Mouse (Mus musculus): ENCODE results near the gene Ltbp4.

Gene Ltbp4

DNA sequence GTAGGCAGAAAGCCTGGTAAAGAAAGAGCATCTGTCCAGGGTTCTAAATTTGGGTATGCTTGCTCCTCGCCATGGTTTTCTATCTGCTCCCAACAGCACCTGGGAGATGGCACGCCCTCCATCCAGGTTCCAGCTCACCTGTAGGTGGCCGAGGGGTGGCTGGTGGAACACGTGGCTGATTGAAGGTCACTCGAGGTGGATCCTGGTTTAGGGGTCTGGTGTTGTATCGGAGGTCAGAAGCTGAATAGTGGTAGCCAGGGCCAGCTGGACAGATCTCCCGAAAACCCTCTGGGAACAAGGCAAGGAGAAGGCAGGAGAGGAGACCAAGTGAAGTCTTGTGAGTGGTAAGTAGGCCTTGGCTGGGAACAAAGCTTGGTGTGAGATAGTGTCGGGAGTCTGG lies 10.0 kb downstream of the Ltbp4 start:
- no peak for DNase-seq (ENCODE audit: low spot score in 2 of 2)

DNA sequence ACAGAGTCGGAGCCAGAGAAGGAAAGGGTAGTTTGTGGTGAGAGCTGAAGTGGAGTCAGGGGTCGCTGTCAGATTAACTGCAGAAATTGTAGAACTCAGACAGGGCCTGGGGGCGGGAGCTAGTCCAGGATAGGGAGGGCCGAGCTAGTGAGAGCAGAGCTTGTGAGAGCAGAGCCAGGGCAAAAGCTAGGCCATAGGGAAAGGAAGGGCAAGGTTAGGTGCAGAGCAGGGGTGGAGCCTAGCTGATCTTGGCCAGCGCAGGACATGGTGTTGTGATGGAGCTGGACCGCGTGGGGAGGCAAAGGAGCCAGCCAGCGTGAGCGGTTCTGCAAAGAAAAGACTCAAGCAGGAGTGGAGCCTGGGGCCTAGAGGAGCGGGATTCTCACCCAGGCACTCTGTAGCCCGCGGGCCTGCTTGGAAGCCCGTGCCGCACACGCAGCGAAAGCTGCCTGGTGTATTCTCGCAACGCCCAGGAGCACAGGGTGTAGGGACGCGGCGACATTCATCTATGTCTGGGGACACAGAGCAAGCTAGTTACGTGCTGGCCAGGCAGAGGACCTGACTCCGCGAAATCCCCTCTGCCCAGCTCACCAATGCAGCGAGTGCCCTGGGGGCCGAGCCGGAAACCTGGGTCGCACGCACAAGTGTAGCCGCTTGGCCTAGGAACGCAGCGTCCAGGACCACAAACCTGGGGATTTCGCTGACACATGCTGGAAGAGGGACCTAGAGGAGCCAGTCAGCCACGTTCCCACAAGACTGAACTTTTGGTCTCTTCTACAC lies 11.2 kb downstream of the Ltbp4 start:
- no peak for DNase-seq (ENCODE audit: low spot score in 2 of 2)

DNA sequence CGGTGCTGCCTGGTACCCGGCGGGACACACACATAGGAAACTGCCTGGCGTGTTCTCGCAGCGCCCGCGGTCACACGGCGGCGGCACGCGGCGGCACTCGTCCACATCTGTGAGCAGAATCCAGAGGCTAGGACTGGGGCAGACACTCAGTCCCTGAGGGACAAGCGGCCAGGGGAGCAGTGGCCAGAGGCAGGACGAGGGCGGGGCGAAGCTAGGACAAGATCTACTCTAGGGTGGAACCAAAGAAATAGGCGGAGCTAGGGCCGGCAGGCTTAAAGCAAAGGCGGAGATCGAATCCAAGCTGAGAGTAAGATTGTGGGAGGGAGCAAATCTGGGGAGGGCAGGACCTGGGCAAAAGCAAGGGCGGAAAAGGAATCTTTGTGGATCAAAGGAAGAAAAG lies 11.8 kb downstream of the Ltbp4 start:
- no peak for DNase-seq (ENCODE audit: low spot score in 2 of 2)

DNA sequence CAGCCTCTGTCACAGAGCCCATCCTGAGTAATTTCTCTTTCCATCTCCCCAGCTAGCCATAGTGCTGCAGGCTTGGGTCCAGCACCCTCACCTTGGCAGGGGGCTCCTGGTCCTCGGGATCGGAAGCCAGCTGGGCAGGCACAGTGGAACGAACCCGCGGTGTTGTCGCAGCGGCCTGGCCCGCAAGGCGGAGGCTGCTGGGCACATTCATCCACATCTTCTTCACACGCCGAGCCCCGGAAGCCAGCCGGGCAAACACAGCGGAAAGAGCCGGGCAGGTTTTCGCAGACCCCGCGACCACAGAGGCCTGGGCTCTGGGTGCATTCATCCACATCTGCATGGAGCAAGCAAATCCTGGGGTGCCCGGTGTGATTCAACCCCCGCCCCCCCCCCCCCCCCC lies 12.6 kb downstream of the Ltbp4 start:
- no peak for DNase-seq (ENCODE audit: low spot score in 2 of 2)

DNA sequence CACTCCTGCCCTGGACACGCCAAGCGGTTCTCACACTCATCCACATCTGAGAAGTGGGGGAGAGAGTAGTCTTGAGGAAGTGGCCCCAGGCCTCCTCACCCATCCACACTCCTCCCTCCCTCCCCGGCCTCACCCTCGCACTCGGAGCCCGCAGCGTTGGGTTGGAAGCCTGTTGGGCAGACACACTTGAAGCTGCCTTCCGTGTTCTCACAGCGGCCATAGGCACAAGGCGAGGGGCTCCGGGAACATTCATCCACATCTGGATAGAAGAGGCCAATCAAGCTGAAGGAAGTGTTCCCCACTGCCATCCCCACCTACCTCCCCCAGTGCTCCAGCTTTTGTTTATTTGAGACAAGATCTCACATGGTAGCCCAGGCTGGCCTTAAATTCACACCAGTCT lies 13.3 kb downstream of the Ltbp4 start:
- DNase-seq (ENCODE audit: low spot score in 2 of 2) = no peak

DNA sequence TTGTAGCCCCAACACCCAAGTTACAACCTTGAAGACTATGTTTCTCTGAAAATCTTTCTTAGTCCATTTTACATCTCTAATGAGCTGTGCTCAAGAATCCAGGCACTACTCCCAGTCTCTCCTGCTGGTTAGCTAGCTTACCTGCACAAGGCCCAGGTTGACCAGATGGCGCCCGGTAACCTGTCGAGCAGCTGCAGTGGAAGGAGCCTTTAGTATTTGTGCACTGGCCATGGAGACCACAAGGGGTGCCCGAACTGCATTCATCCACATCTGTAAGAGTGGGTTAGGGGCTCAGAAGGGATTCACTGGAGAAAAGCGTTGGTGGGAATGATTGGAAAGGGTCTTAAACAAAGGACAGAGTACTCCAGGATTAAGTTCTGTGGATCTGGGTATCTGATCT lies 14.5 kb downstream of the Ltbp4 start:
- no peak for DNase-seq (ENCODE audit: low spot score in 2 of 2)

DNA sequence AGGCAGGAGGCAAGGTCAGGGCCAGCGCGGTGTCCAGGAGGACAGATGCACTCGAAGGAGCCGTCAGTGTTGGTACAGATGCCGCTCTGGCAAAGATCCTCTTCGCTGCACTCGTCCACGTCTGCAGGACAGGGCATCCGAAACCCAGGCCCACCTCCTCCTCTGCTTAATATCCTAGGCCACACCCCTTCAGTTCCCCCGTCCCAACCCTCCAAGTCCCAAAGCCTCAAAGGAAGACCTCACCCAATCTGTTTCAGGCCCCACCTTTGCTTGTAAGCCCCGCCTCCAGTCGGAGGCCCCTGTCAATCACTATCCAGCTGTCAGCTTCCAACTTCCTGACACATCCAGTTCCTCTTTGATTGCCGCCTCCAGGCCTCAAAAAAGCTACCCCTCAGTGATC lies 15.2 kb downstream of the Ltbp4 start:
- no peak for DNase-seq (ENCODE audit: low spot score in 2 of 2)

DNA sequence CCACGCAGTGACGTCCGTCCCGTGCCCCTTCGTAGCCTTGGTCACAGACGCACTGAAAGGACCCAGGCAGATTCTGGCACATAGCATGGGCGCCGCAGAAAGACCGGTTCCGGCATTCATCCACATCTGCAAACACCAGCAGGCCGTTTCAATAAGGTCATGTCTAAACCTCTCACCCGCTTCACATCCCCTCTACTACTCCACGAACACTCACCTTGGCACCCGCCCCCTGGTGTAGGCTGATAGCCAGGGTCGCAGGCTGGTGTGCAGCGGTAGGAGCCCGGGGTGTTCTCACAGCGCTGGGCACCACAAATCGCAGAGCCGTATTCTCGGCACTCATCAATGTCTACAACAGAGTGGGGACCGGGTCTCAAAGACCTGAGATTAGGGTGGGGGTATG lies 18.1 kb downstream of the Ltbp4 start:
- DNase-seq (ENCODE audit: low spot score in 2 of 2) = no peak

DNA sequence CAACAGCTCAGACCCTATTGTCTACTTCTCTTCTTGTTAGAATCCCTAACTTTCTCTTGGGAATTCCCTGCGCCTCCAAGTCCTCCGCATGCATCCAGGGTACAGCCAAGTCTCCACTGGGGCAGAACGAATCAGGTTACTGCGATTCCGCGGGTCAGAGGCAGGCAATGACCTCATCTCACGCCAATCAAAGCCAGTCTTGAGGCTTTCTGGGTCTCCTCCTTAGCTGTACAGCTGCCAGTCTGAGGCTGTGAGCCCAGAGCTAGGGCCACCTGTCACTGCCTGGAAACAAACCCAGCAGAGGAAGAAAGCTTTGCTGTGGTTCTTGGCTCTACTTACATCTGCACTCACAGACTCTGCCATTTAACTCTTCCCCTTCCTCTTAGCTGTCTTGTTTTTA lies 21.5 kb downstream of the Ltbp4 start:
- no peak for DNase-seq (ENCODE audit: low spot score in 2 of 2)

DNA sequence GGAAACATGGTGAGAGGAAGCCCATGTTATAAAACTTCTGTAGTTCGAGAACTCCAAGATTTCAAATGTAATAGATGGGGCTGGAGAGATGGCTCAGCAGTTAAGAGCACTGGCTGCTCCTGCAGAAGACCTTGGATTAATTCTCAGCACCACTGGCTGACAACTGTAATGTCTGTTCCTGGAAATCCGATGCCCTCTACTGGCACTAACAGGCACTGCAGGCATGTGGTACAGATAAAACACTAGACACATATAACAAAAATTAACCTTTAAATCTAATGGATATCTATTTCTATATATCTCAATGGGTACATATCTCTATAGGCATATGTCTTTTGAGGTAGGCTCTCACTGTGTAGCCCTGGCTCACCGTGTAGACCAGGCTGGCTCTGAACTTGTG lies 23.1 kb downstream of the Ltbp4 start:
- DNase-seq (ENCODE audit: low spot score in 2 of 2) = no peak

DNA sequence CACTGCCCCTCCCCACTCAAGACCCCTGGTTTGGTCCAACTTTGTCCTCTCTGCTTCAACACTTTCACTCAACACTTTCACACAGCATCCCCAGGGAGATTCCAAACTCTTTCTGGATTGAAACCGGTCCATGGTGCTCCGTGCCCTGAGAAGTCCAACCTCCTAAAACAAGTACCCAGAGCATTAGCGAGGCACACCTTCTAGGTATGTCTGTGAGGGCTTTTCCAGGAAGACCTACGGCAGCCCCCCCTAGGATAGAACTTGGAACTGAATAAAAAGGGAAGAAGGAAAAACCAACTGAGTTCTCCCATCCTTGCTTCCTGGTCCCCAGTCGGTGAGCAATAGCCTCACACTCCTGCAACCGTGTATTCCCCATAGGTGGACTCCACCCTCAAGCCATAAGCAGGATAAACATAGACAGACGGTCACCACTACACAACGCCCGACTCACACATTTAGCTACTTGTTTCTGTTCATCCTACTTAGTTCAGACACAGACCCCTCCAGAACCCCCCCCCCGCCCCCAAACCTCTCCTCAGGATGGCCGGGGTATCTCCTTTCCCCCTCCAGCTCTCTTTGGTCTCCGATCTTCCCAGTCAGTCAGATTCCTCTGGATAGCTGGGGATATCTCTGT lies 25.7 kb downstream of the Ltbp4 start:
- DNase-seq (ENCODE audit: low spot score in 2 of 2) = no peak

DNA sequence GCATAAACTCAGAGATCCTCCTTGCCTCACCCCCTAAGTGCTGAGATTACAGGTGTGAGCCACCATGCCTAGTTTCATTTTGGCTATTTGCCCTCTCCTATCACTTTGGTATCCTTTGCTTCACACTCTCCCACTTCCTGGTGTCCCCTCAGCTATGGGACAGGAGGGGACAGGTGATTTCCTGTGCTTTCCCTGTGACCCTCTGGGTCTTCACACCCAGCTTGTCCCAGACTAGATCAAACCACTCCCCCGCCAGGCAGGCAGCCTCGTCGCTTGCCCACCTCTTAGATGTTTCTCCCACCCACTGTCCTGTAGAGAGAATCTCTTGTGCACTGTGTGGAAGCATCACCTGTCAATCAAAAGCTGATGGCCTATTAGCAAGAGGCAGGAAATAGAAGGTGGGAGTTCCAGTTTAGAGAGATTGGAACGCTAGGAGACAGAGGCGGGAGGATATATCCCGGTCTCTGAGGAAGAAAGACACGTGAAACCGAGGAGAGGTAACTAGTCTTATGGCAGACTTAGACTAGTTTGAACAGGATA lies 26.4 kb downstream of the Ltbp4 start:
- no peak for DNase-seq (ENCODE audit: low spot score in 2 of 2)

DNA sequence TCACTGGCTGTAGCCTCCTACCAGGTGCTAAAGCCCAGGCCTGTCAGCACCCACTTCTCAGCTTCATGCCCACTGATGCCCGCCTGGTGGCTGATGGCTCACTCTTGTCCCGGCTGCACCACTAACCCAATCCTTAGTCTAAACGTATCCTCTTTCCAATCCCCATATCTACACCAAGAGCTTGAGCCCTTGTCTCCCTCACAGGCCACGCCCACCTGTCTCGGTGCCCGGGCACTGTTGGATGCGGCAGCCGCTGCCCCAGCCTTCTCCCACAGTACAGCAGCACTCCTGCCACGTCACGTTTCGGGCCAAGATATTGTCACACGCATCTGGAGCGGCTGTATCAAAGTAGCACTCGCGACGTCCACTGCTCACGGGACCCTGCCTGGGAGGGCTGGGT lies 27.2 kb downstream of the Ltbp4 start:
- DNase-seq (ENCODE audit: low spot score in 2 of 2) = no peak

DNA sequence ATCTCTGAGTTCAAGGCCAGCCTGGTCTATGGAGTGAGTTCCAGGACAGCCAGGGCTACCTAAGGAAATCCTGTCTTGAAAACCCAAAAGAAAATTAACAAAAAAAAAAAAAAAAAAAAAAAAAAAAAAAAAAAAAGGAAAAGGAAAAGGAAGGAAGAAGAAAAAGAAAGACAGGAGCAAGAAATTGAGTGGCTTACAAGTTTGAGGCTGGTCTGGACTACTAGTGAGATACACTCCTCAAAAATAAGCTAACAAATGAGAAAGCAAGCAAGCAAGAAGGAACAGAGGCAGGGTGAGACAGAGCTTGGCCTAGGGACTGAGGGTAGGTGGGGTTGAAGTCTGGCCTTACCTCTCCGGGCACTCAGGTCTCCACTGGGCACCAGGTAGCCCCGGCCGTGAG lies 27.7 kb downstream of the Ltbp4 start:
- DNase-seq (ENCODE audit: low spot score in 2 of 2) = no peak

DNA sequence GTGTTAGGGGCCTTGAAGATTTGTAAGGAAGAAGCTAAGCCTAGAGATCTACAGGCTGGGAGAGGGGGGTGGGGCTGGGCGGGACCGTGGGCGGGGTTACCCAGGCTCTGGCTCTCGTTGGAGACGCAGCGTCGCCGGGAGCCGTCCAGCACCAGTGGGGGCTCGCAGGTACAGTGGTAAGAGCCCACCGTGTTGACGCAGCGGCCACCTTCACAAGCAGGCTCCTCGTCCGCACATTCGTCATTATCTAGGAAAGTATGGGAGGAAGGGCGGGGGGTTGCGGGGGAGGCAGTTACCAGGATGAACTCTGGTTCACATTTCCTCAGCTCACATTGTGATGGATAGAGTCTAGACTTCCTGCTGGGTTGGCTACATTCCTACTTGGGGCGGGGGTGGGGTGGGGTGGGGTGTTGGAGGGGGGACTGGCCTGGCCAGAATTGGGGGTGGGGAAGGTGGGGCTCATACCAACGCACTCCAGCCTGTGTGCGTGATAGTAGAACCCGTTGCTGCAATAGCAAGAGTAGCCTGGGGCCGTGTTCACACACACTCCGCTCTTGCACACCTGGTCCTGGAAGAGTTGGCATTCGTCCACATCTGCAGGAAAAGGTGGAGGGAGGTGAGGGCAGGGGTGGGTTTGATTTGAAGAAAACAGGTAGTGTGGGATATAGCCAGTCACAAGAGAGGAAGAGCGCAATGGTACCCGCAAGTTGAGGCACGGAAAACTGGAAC lies 28.5 kb downstream of the Ltbp4 start:
- DNase-seq (ENCODE audit: low spot score in 2 of 2) = no peak

DNA sequence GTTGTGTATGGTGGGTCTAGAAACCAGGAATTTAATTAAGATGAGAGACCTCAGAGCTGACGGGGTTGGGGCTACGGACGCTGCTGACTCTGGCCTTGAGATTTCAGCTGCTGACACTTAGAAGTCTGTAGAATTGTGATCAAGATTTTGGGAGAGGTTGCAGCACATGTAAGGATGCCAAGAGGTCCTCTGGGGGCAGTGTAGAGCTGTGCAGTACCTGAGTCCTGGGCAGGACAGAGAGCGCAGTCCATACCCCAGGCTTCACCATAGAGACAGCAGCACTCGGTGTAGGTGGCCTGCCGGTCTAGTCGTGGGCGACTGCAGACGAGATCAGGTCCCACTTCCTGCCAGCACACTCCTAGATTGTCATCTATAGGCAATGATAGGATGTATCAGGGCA lies 29.9 kb downstream of the Ltbp4 start:
- no peak for DNase-seq (ENCODE audit: low spot score in 2 of 2)

DNA sequence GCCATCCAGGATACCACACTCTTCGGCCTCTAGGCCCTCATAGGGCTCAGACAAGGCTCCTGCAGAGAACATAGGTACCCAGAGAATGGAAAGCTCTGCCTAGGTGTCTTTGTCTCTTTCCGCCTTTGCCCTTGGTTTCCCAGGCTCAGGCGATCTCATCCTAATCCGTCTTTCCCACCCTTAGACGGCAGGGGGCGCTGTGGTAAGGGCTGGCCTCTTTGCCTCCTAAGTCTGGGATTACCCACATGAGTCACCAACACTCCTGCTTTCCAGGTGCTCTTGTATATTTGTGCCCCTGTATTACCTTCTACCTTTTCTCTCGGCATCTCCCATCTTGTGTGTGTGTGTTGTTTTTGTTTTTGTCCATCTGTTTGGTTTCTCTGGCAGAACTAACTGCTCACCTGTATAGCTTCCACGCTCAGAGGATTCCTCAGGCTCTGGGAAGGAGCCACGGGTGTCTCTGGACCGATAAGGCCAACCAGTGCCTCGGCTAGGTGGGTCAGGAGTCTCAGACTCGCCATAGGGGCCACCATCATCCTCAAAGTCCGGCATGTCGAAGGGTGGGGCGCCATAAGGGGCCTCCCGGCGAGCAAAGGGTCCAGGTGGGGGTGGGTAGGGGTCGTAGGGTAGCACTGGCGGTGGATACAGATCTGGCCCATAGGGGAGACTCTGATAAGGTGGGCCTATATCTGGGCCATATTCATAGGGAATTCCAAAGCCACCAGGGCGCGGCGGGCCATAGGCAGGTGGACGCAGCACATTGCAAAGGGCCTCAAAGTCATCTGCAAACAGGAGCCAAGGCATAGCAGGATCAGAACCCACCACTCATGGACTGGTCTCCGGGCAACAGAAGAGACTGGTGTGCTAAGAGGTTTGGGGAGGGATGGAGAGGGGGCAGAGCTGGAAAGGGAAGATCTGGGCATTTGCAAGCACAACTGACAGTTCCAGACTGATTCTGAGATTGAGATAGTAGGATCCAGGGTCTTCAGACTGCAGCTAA lies 31.0 kb downstream of the Ltbp4 start:
- no peak for DNase-seq (ENCODE audit: low spot score in 2 of 2)

DNA sequence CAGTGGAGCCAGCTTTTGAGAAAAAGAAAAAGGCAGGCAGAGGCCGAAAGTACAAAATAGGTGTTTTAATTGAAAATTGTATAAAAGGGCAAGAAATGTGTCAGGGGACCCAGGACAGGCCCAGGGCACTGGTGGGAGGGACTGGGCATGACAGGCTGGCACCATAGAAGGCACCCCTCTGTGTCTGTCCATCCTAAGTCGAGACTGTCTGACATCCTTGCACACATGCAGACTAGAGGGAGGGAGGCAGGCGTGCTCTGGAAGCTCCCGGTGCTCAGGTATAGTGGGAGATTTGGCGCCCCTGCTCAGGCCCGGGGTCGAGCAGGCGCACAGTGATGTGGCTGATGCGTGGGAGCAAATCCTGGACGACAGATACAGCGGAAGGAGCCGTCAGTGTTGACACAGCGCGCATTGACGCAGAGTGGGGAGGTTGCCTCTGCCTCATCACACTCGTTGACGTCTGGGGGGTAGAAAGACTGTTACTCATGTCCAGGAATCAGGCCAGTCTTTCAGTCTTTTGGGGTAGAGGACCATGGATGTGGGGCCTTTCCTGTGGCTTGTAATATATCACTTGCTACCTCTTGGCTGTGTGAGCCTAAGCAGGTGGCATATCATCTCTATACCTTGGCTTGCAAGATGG lies 32.3 kb downstream of the Ltbp4 start:
- no peak for DNase-seq (ENCODE audit: low spot score in 2 of 2)

DNA sequence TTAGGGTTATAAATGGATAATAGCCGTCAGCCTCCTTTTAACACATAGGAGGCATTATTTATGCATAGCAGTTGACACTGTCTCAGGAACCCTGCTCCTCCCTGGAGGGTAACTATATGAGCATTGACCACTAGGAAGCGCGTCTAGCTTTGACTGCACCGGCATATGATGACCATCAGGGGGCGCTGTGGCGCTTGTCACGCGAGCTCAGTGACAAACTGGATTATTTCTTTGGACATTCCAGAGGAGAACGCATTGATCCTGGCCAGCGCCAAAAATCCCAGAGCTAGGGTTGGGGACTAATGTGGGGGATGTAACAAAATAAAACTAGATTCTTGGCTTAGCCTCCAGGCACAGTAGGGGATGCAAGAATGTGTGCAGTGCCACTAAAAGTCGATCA lies 35.3 kb downstream of the Ltbp4 start:
- peak; percentile 55 for DNase-seq (ENCODE audit: low spot score in 2 of 2)

DNA sequence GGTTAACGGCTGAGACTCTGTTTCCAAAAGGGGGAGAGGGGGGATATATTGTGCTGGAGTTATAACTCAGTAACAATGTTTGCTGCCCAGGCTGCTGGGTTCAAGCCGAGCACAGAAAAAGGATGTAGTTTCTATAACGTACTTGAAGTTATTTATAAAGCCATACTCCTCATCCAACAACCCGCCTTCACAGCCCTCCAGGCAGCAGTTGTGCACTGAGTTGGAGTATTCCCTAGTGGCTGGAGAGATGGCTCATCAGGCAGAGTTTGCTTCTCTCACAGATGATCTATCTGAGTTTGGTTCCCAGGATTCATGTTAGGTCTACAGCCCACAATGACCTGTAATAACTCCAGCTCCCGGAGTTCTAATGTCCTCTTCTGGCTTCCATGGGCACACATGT lies 36.7 kb downstream of the Ltbp4 start:
- no peak for DNase-seq (ENCODE audit: low spot score in 2 of 2)

DNA sequence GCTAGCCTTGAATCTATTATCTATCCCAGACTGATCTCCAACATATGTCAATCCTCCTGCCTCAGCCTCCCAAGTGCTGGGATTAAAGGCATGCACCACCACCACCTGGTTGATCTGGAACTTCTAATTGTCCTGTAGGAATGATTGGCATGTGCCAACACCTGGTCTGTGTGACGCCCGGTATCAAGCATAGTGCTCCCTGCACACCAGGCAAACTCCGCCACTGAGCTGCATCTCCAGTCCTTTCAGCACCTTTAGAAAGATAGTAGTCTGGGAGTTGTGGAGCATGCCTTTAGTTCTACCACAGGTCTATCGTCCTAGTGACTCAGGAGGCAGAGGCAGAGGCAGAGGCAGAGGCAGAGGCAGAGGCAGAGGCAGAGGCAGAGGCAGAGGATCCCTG lies 37.1 kb downstream of the Ltbp4 start:
- DNase-seq (ENCODE audit: low spot score in 2 of 2) = no peak

Data from frontal cortex, postnatal 25 days (tissue).